Mouse (Mus musculus) adrenal gland, adult (tissue): ENCODE measurements around the gene Fam151b.

Source experiments
- DNase-seq, 2 experiments: peaks; one replicate each; pipeline ENCODE4 v3.0.0; 2022 to 2023; ENCODE audit warnings: low spot score in 1 of 2; ENCODE audit not compliant: inconsistent age in 2 of 2

The Fam151b gene

DNA sequence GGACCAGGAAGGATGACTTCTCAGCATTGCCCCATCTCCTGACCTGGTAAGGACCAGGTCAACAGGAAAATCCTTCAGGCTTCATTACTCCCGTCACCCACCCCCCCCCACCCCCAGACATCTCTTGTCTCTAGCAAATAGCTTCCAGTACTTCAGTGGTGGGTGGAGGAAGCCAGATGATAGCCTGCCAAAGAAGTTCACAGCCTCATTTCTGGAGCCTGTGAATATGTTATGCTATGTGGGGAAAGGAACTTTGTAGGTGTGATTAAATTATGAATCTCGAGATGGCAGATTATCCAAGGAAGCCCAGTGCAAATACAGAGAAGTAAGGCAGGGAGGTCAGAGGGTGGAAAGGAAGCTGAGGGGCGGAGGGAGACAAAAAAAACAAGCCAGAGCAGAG lies 60.1 kb downstream of the Fam151b start:
- no peak for DNase-seq

DNA sequence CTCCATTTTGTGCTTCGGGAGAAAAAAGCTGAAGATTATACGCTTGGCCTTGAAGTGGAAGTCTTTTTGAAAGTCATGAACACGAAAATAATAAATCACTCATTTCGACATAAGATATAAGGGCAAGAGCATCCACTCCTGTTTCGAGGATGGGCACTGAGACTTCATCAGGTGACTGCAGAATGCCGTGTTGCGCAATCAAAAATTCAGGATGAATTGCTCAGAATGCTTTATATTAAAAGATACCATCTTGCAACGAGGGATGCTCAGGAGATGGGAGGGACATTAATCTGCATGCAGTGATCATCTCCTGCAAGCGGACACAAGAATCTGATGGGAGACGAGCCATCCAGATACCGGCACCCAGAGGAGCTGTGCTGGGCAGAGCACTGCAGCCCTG lies 64.2 kb downstream of the Fam151b start:
- no peak for DNase-seq

DNA sequence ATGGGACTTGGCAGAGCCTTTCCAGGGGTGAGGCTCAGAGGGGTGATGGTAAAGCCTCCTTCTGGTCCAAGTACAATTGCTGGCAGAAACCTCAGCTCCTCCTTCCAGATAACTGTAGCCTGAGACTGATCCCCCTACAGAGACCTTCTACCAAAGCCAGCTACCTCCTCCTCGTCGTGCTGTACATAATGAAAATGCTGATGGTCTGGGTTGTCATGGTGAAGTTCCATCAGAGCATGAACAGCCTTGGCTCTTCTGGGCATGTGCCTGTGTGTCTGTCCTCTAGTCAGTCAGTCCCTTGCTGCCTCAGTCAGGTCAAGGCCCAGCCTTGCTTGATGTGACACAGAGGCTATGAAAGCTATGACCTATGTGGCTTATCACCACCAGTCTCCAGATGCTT lies 73.3 kb downstream of the Fam151b start:
- DNase-seq, result peak; percentile 39 to 71

DNA sequence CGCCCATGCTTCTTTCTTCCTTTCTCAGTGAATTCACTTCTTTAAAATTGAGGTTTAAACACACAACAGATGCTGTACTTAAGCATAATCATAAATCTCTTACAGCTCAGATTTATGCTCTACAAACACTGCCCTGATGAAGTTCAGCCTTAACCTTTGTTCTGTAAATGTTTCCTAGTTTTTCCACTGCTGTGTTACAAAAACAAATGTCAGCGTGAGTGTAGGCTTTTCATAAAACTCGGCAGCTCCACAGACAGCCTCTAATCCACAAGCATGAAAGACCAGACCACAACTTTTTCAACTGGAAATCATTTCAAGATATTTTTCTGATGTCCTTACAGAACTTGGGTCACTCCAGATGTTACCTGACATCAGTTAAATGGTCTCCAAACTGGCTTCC lies 80.3 kb downstream of the Fam151b start:
- peak in 1 of 2 experiments; percentile 56 for DNase-seq

DNA sequence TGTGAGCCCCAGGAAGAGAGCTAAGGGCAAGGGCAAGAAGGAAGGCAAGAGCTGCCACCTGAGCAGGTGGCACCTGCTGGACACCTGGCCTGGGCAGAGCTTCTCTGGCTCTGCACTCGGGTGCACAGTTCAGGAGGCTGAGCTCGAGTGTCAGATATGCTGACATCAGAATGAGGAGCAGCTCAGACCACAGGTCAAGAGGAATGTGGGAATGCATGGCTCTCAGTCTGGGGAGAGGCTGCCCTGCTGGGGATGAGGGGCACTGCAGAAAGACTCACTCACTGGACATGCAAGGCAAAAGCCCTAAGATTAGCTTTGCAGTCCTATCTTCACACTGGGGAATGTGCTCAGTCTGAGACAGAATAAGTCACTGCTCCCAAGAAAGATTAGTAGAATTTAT lies 81.8 kb downstream of the Fam151b start:
- DNase-seq, result no peak
